In genomic region chr17:51169911-51170310, GRCm38 (mm10) we compare ENCODE assay signal across 16 mouse cellular contexts. TPM values are rescaled to one million over a fixed set of nuclear protein-coding genes. Genes with fewer than 3 reads are reported as not detected.
DNase-seq lines count a peak whose midpoint lies in the region; TF ChIP-seq lines count a peak whose summit lies in the region.
"Had no signal": no experiment of that assay in that cellular context is flagged by ENCODE, and none has a peak within 500 bp of the region (broad histone marks: within the 10 kb centered on the region; RNA-seq: fewer than 3 reads in every experiment).

No protein-coding gene starts in this region.

- WGBS in kidney, adult 2 months: 54% methylated on average over 4 of the region's 4 CpGs

- no peaks in the 10 kb centered on the region for H3K27me3 ChIP-seq in kidney, adult 2 months (replicated peaks; ENCODE audit: control insufficient read depth, insufficient read depth, low read length)
- H3K27me3 ChIP-seq: CH12.LX, Patski had no signal

- DNase-seq in kidney, adult 2 months: peak; percentile 50
- no peak for DNase-seq in kidney, postnatal 14 days
- peak; percentile 55 for DNase-seq in kidney, adult 9 months
- DNase-seq in kidney, postnatal 10 days: no peak
- DNase-seq: adrenal gland, adult 2 months; adrenal gland, adult 8-10 months; adrenal gland, postnatal 10 days; adrenal gland, postnatal 14 days; adrenal gland, postnatal 25 days; adrenal gland, postnatal 36 days; B cell, adult 2 months; cerebellum, adult 11 months; cerebellum, adult 11-12 months; cerebellum, adult 18-20 months had no signal

- no peaks in the 10 kb centered on the region for H3K36me3 ChIP-seq in kidney, adult 2 months (ENCODE audit: control insufficient read depth, insufficient read depth, low read length)

- H3K4me1 ChIP-seq in kidney, adult 2 months (ENCODE audit: control insufficient read depth, insufficient read depth, low read length): peaks cover 3% of the 10 kb centered on the region; the same call in 1 of the 2 replicates

- H3K4me3 ChIP-seq in kidney, adult 2 months (ENCODE audit: insufficient read depth, low read depth, low read length): no peak overlapping the region

- no peak for TF ChIP-seq POLR2A in kidney, adult 2 months (IDR thresholded peaks at IDR 0.05; ENCODE audit: low read depth, low read length)

- H3K27ac ChIP-seq in kidney, adult 2 months (ENCODE audit: insufficient read depth, low read depth, low read length): peak overlapping the region; percentile 80

- no peak for TF ChIP-seq CTCF in kidney, adult 2 months (conservative IDR thresholded peaks at IDR 0.05; ENCODE audit: insufficient read depth, insufficient read length, low read depth, low read length)

RNA-seq across cellular contexts. Expression of gene Tbc1d5, which starts 9.2 kb away (rescaled TPM):
- polyA plus RNA-seq in kidney, adult 2 months (2012; rRNA removed): 11.2 and 11.7 TPM in 2 replicates

Comparison
In these comparisons a context has a peak if more than half of its experiments do, and no peak if none do; other contexts are left out.
1. DNase-seq: peak in kidney, adult 2 months (single experiment) and kidney, adult 9 months (single experiment); none in kidney, postnatal 14 days (single experiment) and kidney, postnatal 10 days (single experiment).